Comparison of ENCODE assay signal across 15 mouse cellular contexts in the genomic region with DNA sequence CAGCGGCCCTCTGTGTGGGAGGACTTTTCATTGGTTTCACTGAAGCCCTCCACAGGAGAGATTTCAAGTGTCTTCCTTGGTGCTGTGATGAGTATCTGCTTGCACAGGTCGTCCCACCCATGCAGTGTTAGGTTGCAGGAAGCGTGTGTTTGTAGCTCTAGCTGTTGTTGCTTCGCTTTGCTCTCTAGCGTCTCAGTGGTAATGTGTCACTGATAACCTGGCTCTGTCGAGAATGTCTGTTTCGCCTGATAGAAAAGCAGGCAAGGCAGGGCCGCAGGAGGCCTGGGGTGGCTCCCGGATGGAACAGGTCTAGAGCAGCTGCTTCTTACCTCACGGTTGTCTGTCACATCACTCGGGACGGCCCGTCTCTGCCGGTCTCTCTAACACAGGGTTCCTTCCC. TPM values are rescaled to one million over a fixed set of nuclear protein-coding genes. Genes with fewer than 3 reads are reported as not detected.
DNase-seq lines count a peak whose midpoint lies in the region; ATAC-seq lines count a peak whose summit lies in the region.
"Had no signal": no experiment of that assay in that cellular context is flagged by ENCODE, and none has a peak within 500 bp of the region (broad histone marks: within the 10 kb centered on the region; RNA-seq: fewer than 3 reads in every experiment).

No protein-coding gene starts in this region.

- peaks cover 100% of the 10 kb centered on the region for H3K36me3 ChIP-seq in forebrain, embryonic 13.5 days (ENCODE audit: poor library complexity, severe bottlenecking)
- peaks cover 95% of the 10 kb centered on the region for H3K36me3 ChIP-seq in forebrain, embryonic 14.5 days (ENCODE audit: control insufficient read depth, insufficient read depth, low read length)

- H3K27me3 ChIP-seq in forebrain, embryonic 13.5 days, result no peaks in the 10 kb centered on the region
- H3K27me3 ChIP-seq in forebrain, embryonic 14.5 days (replicated peaks; ENCODE audit: control insufficient read depth, insufficient read depth, low read length), result no peaks in the 10 kb centered on the region
- H3K27me3 ChIP-seq: heart, embryonic 15.5 days; midbrain, embryonic 13.5 days had no signal

- 91% methylated on average over 14 of the region's 14 CpGs for WGBS in forebrain, embryonic 13.5 days
- WGBS in forebrain, embryonic 14.5 days, result 90% methylated on average over 14 of the region's 14 CpGs

- no peaks in the 10 kb centered on the region for H3K4me1 ChIP-seq in forebrain, embryonic 13.5 days
- no peaks in the 10 kb centered on the region for H3K4me1 ChIP-seq in forebrain, embryonic 14.5 days (ENCODE audit: control insufficient read depth, insufficient read depth, low read length)
- H3K4me1 ChIP-seq: forebrain, embryonic 10.5 days; midbrain, embryonic 13.5 days had no signal

- 0 out of 2 replicates have a peak overlapping the region, but pooled peaks have one; percentile 12 for H3K9ac ChIP-seq in forebrain, embryonic 13.5 days
- no peak overlapping the region for H3K9ac ChIP-seq in forebrain, embryonic 14.5 days (ENCODE audit: low read length)
- H3K9ac ChIP-seq: heart, embryonic 15.5 days; midbrain, embryonic 13.5 days had no signal

- no peaks in the 10 kb centered on the region for H3K9me3 ChIP-seq in forebrain, embryonic 13.5 days (replicated peaks)
- H3K9me3 ChIP-seq in forebrain, embryonic 14.5 days (replicated peaks; ENCODE audit: control insufficient read depth, low read length), result no peaks in the 10 kb centered on the region
- H3K9me3 ChIP-seq: forebrain, embryonic 10.5 days; heart, embryonic 15.5 days; midbrain, embryonic 13.5 days had no signal

- H3K27ac ChIP-seq in forebrain, embryonic 13.5 days, result no peak overlapping the region
- H3K27ac ChIP-seq in forebrain, embryonic 14.5 days (ENCODE audit: low read depth, low read length), result no peak overlapping the region
- H3K27ac ChIP-seq: forebrain, embryonic 10.5 days; heart, embryonic 15.5 days; midbrain, embryonic 13.5 days had no signal

- no peak for DNase-seq in forebrain, embryonic 14.5 days (ENCODE audit: low spot score)
- DNase-seq in spleen, adult 12 weeks (ENCODE audit: low spot score), result peak; percentile 72
- no peak for DNase-seq in spleen, adult 18-20 months
- DNase-seq in adrenal gland, postnatal 10 days, result no peak
- no peak for DNase-seq in layer of hippocampus, postnatal 14 days (ENCODE audit: low spot score in 2 of 2)
- DNase-seq: kidney, postnatal 4 days; lung, adult 2 months; retina, postnatal 1 day had no signal

- no peak overlapping the region for H3K4me3 ChIP-seq in forebrain, embryonic 13.5 days
- no peak overlapping the region for H3K4me3 ChIP-seq in forebrain, embryonic 14.5 days (ENCODE audit: low read depth, low read length)
- H3K4me3 ChIP-seq: forebrain, embryonic 10.5 days; heart, embryonic 15.5 days; midbrain, embryonic 13.5 days had no signal

- no peak overlapping the region for H3K4me2 ChIP-seq in forebrain, embryonic 13.5 days
- H3K4me2 ChIP-seq in forebrain, embryonic 14.5 days (ENCODE audit: low read length), result no peak overlapping the region
- H3K4me2 ChIP-seq: heart, embryonic 15.5 days; midbrain, embryonic 13.5 days had no signal

- ATAC-seq in forebrain, embryonic 13.5 days, result no peak
- no peak for ATAC-seq in forebrain, embryonic 14.5 days
- 0 out of 2 replicates have a peak, but pooled peaks have one; percentile 30 for ATAC-seq in megakaryocyte, adult 5-6 weeks (ENCODE audit: poor library complexity, severe bottlenecking)
- no peak for ATAC-seq in frontal cortex, adult (ENCODE audit: low TSS enrichment)
- ATAC-seq: midbrain, embryonic 13.5 days had no signal

RNA-seq across cellular contexts. Expression of a gene that starts 28.2 kb away (rescaled TPM):
- 10.2 and 11.3 TPM in 2 replicates for polyA plus RNA-seq in forebrain, embryonic 13.5 days (2015; fragmentation: Nextera tagmentation; extraction: Ambion mirVana)
- 5.0 and 5.4 TPM in 2 replicates for polyA plus RNA-seq in forebrain, embryonic 14.5 days (2014; fragmentation: Nextera tagmentation; extraction: Ambion mirVana)
- total RNA-seq in megakaryocyte, adult 5-6 weeks (2015), result 22.5 and 22.6 TPM in 2 replicates
- total RNA-seq in megakaryocyte, adult 5-6 weeks (2017), result 4.4 and 8.3 TPM in 2 replicates
- 10 to 100 TPM; 56.2 to 62.8 TPM for total RNA-seq in adrenal gland, postnatal 10 days (2021)
- 10 to 100 TPM; 31.8 to 35.7 TPM for total RNA-seq in layer of hippocampus, postnatal 14 days (2021)

RNA-seq across cellular contexts. Expression of a gene that starts 29.1 kb away (rescaled TPM):
- polyA plus RNA-seq in forebrain, embryonic 13.5 days (2015; fragmentation: Nextera tagmentation; extraction: Ambion mirVana), result not detected in 2 replicates
- polyA plus RNA-seq in forebrain, embryonic 14.5 days (2014; fragmentation: Nextera tagmentation; extraction: Ambion mirVana), result not detected in 2 replicates
- total RNA-seq in megakaryocyte, adult 5-6 weeks (2015), result 0.11 and 0.58 TPM in 2 replicates
- total RNA-seq in megakaryocyte, adult 5-6 weeks (2017), result 0.57 and 0.92 TPM in 2 replicates
- total RNA-seq in adrenal gland, postnatal 10 days (2021), result not detected
- total RNA-seq in layer of hippocampus, postnatal 14 days (2021), result under 1 TPM; 0.18 to 0.26 TPM
- polyA plus RNA-seq: forebrain, embryonic 10.5 days; heart, embryonic 15.5 days; midbrain, embryonic 13.5 days; neural tube, embryonic 11.5 days had no signal
